Mouse (Mus musculus) megakaryocyte-erythroid progenitor cell, adult 5-6 weeks (primary cell): ENCODE measurements around the gene Actc1. TPM values are rescaled to one million over a fixed set of nuclear protein-coding genes. Genes with fewer than 3 reads are reported as not detected.
A peak's percentile ranks its signal among the peaks of the same experiment; 100 is the strongest.

Experiments used
- ATAC-seq: replicated peaks from 2 replicates; pipeline ENCODE4 v1.8.0; 2016; ENCODE audit warnings: mild to moderate bottlenecking, inconsistent platforms; ENCODE audit not compliant: severe bottlenecking, poor library complexity, low FRiP score, low TSS enrichment
- total RNA-seq, 2 experiments: library from RNA; stranded (forward) in 1 of 2; stranded (reverse) in 1 of 2; fragments of 200-1000, 215-1000 nt in 1 of 2; fragments of >200 nt in 1 of 2; fragmentation: Nextera tagmentation in 1 of 2; gene quantifications; 2 replicates each; pipeline ENCODE4 v1.2.3; 2014 to 2017

The Actc1 gene
- total RNA-seq, 2 experiments from 2014 or later, result not detected

DNA sequence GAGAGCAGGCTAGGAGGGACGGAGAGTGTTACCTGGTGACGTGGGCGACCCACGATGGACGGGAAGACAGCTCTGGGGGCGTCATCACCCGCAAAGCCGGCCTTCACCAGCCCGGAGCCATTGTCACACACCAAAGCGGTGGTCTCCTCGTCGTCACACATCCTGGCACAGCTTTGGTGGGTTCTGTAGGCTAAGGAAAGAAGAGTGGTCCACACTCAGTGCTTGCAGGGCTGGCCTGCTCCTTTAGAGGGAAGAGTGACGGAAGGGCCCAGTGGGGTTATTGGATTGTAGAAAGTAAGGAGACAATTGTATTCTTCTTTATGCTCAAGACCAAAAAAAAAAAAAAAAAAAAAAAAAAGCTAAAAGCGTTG is 1.5 kb downstream of the Actc1 start:
- no peak for ATAC-seq

DNA sequence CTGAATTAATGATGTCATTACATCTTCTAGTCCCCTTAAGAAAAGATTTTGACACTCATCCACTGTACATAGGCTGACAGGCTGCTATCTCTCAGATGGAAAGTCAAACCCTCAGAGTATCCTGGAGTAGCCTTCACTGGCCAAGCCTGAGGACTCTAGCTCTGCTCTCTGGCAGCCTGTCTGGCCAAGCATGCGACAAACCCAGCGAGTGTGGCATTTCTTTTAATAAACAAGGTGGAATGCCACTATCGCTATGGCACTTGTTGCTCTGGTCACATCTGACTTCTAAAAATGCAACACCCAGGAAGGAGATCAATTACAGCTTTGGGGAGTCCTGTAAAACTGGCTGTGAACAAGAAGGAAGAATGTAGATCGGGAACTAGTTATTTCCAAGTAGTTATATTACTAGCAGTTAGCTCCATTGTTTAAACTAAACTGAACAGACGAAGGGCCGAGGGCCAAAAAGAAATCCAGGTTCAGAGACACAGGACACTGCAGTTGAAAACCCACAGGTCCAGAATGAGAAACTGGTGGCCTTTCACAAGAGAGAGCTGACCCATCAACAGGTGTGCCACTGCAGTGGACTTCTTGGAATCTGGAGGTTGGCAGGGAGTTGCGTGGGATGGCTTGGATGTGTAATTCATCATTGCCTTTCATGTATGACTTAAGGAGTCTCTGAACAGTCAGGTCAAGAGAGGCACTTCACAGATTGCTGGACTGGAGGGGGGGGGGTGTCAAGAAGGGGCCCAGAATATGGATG is 2.1 kb downstream of the Actc1 start:
- ATAC-seq, result no peak

DNA sequence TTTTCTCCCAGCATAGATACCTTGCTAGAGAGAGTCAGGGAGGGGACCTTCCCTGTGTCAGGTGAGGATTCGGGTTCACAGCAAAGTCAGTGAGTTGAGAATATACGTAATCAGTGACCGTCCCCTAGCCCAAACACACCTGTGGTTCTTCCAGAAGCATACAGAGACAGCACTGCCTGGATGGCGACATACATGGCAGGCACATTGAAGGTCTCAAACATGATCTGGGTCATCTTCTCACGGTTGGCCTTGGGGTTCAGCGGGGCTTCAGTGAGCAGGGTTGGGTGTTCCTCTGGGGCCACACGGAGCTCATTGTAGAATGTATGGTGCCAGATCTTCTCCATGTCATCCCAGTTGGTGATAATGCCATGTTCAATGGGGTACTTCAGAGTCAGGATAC is 3.2 kb downstream of the Actc1 start:
- no peak for ATAC-seq

DNA sequence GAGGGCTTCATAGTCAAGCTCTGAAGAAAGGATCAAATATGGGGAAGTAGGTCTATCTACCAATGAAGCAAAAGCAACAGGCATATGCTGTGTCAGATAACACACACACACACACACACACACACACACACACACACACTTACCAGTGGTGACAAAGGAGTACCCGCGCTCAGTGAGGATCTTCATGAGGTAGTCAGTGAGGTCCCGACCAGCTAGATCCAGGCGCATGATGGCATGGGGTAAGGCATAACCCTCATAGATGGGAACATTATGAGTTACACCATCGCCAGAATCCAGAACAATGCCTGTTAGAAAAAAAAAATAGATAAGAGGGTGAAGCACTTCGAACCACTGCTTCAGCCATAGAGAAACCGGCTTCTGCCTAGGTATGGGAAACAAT is 4.0 kb downstream of the Actc1 start:
- no peak for ATAC-seq

DNA sequence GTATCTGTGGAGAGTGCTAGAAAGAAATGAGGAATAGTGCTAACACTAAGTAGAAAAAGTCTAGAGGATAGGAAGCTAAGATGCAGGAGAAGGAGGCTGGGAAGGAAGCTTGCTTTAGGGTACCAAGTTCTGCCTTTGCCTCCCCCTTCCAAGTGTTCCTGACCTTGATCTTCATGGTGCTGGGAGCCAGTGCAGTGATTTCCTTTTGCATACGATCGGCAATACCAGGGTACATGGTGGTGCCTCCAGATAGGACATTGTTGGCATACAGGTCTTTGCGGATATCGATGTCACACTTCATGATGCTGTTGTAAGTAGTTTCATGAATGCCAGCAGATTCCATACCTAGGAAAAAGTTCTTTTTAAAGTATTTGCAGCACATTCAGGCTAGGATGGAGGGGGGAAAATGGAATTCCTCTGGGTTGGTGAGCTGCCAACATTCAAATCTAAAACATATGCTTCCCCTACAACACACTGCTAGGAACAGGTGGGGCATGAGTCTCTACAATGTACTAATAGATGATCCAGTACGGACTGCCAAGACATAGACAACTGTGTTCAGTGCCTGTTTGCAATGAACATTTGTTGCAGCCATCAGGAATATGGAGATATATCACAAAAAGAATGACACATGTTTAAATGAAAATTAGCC is 5.3 kb downstream of the Actc1 start:
- no peak for ATAC-seq

DNA sequence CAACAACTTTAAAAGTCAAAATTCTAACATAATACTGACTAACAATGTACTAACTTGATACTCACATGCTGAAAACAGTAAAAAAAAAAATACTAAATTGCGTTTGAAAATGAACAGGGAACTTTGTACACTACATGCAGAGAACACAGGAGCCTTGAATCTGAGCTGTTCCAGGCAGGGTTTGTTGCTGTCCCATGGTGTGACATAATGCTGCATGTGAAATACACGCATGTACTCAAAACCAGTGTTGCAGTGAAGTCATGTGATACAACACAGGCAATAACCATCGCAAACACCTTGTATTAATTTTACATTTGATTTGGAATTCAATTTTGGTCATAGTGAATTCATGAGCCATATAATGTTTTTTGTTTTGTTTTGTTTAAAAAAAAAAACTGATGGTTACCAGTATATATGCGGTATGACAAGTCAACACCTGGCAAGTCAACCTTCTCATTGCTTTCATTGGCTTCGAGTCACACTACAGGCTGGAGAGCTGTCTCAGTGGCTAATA is 7.1 kb downstream of the Actc1 start:
- no peak for ATAC-seq

DNA sequence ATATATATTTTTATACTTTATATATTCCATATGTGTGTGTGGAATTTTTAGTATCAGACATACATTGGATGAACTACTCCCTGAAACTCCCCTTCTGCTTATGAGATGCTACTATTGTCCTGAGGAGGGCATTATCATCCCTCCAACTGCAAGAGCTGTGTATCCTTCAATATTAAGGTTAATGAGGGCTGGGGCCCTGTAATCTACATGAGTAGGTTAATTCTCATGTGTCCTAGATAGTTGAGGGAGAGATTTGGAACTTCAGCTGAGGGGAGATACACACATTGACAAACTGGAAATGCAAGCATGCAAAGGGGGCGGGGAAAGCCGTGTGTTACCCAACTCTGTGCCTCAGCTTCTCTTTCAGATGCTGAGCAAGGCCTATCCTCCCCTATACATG is 15.4 kb downstream of the Actc1 start:
- no peak for ATAC-seq

DNA sequence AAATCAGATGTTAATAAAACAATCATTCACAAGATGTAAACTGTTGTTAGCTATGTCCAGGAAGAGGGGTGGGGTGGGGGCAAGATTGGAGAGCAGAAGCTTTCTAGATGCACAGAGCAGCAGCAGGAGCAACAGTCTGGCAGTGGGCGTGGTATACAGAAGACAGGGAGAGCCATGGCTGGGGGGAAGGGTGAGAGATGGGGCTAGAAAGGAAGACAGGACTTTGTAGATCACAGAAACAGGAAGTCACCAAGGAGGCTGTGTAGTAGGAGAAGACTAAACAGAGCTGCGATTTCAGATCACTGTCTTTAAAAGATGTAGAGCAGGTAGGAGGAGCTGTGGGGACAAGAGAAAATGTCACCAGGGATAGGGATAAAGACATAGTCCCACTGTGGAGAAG is 21.1 kb downstream of the Actc1 start:
- no peak for ATAC-seq

DNA sequence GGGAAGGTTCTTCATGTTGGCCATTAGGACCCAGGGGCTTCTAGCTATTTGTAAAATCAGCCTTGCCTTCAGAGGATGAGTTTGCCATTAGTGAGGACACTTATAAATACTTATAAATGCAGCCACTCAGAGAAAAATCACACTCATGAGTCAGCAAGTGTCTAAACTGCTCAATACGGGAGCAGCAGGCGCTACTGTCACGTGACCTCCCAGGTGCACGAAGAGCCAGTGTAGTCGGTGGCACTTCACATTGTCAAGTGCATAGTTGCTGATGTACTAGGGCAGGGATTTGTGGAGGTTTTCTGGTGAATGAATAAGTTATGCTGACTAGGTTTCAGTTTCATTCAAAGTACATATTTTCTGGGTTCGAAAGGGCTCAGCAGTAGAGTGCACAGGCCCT is 30.0 kb downstream of the Actc1 start:
- ATAC-seq, result no peak

DNA sequence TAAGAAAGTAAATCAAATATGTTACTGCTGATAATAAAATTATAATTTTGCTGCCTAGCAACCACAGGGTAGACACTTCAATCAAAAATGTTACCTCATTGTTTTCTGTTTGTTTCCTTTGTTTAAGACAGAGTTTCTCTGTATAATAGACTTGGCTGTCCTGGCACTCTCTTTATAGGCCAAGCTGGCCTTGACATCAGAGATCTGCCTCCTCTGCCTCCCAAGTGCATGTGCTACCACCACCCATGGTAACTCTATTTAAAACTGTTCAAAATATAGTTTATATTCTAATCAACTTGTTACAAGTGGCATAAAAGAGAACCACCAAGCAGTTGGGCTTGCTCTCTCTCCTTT is 33.2 kb downstream of the Actc1 start:
- ATAC-seq, result no peak

DNA sequence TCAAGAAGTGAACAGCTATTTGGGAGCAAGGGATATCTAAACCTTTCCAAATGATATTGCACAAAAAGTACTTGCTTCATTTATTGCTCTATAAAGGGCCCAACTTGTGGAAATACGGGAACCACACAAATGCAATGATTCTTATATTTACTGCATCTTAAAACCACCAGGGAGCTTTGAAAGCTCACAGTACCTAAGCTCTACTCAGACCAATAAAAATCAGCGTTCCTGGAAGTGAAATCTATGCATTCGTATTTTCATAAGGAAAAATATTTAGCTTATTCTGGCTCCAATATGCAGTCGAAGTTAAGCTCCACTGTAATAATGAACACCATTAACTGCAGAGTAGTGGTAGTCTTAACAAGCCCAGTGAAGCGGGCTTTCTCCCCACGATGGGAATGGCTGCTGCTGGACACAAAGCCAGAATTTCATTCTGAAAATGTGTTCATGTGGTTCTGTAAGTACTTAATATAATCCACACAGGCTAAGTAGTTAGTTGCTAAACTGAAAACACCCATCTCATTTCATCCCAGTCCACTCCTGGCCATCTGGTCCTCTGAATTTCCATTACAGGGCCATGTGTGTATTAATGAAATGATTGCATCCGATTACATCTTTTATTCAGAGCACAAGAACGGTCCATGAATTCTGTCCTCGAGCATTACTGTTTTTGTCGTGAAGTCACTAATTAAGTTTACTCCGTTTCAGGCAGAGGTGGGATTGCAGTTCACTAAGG is 33.7 kb downstream of the Actc1 start:
- no peak for ATAC-seq

DNA sequence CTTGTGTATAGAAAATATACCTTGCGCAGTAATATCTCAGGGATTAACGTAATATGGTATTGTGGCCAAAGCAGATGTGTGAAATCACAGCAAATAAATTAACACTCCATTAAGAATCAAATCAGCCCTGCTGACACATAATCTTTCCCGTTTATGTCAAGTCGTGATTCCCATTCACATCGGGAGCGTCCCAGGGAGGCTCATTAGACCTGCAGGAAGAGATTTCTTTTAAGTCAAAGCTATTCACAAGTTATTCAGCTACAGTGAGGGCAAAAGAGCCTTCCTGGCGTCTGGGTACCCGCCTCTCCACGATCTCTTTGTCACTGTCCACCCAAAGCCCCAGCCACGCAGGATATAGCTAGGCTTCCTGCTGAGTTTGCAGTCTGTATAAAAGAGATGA is 35.2 kb downstream of the Actc1 start:
- ATAC-seq, result no peak

DNA sequence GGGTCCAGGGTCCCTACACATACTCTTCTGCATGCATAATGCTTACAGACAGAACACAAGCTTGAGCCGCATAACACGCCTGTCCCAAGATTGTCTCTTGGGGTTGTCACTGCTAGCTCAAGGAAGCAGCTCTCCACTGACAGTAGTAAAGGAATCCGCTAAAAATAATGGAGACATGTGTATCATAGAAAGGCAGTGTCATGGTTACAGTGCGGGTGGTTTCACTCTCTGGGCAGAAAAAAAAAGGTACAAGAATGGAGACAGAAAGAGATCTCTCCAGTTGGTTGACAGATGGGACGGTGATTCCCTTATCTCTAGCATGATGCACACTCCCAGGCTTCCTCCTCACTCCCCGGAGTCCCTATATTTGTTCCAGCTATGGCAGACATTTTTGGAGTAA is 38.5 kb downstream of the Actc1 start:
- ATAC-seq, result no peak

DNA sequence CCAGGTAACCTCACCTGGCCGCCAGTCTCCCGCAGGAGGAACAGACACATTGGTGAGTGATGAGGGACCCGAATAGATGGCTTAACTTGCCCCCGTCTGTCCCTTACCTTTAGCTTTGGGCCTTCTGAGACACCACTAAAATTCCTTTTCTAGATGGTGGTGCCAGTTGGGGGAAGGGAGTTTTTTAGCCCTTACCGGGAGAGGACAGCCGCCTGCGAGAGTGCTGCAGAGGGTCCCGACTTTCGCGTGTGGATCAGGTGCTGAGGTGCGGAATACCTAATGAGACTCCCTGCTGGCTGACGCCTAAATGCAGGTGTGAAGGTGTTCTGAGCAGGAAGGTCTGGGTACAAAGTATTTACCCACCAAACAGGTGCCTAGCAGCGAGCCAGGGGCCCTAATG is 39.5 kb downstream of the Actc1 start:
- no peak for ATAC-seq

DNA sequence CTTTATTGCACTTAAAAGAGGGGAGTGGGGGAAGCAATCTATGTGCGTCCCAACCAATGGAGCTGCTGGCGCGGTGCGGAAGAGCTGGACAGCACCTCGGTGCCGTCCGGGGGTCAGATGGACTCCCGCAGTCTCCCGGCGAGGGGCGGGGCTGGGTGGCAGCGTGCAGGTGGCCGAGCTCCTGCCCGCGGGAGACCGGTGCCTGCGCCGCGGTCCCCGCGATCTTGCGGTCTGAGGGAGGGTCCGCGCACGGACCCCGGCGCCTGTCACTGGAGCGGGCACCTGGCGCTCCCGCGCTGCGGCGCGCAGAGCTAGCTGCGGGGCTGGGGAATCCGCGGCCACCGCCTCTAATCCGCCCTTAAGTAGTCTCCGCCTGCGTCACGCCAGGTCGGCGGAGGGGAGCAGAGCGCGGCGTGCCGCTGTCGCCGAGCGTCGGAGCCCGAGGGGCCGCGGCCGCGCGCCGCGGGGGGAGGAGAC is 40.0 kb downstream of the Actc1 start, which contains the start of gene Gjd2:
Gene Gjd2 (minus strand): TSS at position 325 of the 477 bp plus-strand sequence.
- no peak for ATAC-seq

DNA sequence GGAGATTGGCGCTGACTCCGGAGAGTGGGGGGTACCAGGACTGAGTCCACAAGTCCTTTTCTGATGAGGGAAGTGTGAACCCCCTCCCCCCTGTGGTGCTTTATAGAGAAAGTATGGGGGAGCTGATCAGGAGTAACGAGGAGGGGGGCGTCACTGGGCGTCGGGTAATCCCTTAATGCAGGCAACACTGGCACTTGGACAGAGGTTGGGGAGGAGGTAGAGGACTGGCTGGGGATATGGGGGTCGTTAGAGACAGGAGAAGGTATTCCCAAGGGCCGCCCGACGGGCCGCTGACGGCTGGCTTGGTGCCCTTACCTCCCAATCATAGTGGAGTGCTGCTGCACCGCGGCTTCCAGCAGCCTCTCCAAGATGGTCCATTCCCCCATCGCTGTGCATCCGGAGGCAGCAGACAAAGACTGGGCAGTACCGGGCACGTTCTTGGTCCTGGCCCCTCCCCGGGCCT is 40.6 kb downstream of the Actc1 start:
- ATAC-seq, result no peak

DNA sequence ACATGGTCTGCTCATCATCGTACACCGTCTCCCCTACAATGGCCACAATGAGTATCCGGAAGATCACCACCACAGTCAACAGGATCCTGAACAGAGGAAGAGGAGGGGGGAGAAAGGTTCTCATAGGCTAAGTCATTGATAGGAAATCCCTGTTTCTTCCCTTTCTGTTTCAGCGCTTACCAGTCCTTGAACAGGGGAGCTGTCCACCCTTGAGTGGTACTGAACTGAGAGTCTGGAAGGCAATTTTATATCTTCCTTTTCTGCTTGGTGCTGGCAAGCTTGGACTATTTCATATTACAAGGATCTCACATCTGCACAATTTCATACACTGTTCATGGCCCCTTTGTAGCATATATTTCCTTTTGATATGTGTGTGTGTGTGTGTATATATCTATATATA is 41.5 kb downstream of the Actc1 start:
- peak; percentile 63 for ATAC-seq

DNA sequence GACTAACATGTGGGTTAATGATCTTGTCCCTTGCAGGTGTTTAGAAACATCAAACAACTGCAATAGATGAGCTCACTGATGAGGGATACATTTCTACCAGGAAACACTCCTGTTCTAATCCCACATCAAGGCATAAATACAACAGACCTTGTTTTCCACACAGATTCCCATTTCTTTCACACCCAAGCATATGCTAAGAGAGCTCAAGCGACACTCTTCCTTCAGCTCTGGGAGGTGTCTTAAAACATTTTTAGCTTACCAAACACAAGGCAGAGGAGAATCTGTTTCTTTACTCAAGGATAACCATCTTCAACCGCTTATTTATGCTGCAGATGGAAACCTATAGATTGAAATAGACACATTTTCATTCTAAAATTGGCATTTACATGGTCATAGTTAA is 45.0 kb downstream of the Actc1 start:
- no peak for ATAC-seq

DNA sequence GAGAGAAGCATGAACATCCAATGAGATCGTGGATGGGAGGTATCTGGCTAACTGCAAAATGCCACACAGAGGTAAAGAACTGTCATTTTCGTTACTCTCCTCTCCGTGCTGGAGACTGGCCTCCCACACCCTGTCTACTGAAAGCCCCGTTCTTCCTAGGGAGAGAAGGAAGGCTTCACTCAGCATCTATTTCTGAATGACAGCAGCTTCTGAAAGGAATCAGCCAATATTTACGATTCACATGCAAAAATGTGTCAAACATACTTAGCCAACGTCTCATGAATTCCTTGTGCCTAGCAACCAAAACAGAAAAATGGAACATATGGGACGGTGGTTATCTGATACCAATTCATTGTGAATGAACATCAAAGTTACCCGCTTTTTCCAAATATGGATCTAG is 55.9 kb downstream of the Actc1 start:
- ATAC-seq, result no peak
